ENCODE assay signal across 9 mouse cellular contexts in the genomic region with DNA sequence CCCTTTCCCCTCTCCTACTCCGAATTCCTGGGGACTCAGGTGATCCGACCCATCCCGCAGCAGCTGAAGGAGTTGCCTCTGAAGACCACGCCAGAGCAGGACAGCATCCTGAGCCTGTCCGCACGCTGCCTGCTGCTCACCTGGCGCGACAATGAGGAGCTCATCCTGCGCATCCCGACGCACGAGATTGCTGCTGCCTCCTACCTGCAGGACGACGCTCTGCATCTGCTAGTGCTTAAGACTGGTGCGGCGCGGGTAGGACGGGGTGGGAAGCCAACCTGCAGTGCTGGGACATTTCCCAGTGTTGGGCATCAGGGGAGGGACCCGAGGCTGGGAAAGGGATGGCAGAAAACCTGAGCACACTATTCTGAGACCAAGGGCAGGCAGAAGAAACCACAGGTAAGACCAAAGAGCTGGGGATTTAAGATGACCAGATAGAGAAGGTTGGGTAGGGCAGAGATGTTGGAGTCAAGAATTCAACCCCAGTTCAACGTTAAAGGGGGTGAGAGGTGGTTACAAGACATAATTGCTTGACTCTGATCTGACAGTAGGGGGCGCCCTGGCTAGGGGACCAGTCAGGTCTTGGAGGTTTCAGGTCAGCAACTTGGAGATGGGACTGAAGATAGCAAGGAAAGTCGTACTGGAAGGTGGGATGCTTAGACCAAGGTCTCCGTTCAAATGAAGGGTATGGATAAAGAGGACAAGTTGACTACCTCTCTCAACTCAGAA. TPM values are rescaled to one million over a fixed set of nuclear protein-coding genes. Genes with fewer than 3 reads are reported as not detected.
DNase-seq lines count a peak whose midpoint lies in the region; ATAC-seq lines count a peak whose summit lies in the region.
"Had no signal": no experiment of that assay in that cellular context is flagged by ENCODE, and none has a peak within 500 bp of the region (broad histone marks: within the 10 kb centered on the region; RNA-seq: fewer than 3 reads in every experiment).

No protein-coding gene starts in this region.

- peak; percentile 33 for DNase-seq in CD4-positive, CD25-positive, alpha-beta regulatory T cell, adult 2 months (ENCODE audit: low read depth, low spot score)
- peak; percentile 55 for DNase-seq in thymus, postnatal 4 days
- DNase-seq in thymus, adult 18-20 months: no peak
- peak; percentile 38 for DNase-seq in hindbrain, embryonic 14.5 days (ENCODE audit: low spot score)
- peak; percentile 67 for DNase-seq in midbrain, embryonic 14.5 days
- no peak for DNase-seq in gastrocnemius, adult 8-10 months (ENCODE audit: low spot score in 2 of 2)
- no peak for DNase-seq in Muller cell, postnatal 12 days (ENCODE audit: inconsistent ontology term)

- no peak overlapping the region for H3K27ac ChIP-seq in hindbrain, embryonic 14.5 days
- H3K27ac ChIP-seq in midbrain, embryonic 14.5 days (replicated peaks; ENCODE audit: low read depth, low read length): no peak overlapping the region

- H3K4me3 ChIP-seq in hindbrain, embryonic 14.5 days (replicated peaks; ENCODE audit: low read length): peak overlapping the region; percentile 12; the same call in 1 of the 2 replicates
- H3K4me3 ChIP-seq in midbrain, embryonic 14.5 days (replicated peaks; ENCODE audit: low read depth, low read length): 0 out of 2 replicates have a peak overlapping the region, but pooled peaks have one; percentile 5
- H3K4me3 ChIP-seq: erythroblast, embryonic 14.5 days had no signal

- no peaks in the 10 kb centered on the region for H3K36me3 ChIP-seq in hindbrain, embryonic 14.5 days (replicated peaks; ENCODE audit: control insufficient read depth, insufficient read depth)
- no peaks in the 10 kb centered on the region for H3K36me3 ChIP-seq in midbrain, embryonic 14.5 days (ENCODE audit: control insufficient read depth, insufficient read depth, low read length)

- H3K4me2 ChIP-seq in hindbrain, embryonic 14.5 days (replicated peaks): peak overlapping the region; percentile 28
- peak overlapping the region; percentile 21; the same call in 1 of the 2 replicates for H3K4me2 ChIP-seq in midbrain, embryonic 14.5 days (ENCODE audit: low read length)

- ATAC-seq in CD4-positive, CD25-positive, alpha-beta regulatory T cell, adult 4 months: no peak
- no peak for ATAC-seq in hindbrain, embryonic 14.5 days (ENCODE audit: low FRiP score)
- ATAC-seq in midbrain, embryonic 14.5 days (ENCODE audit: low FRiP score, low TSS enrichment): no peak

- H3K27me3 ChIP-seq in hindbrain, embryonic 14.5 days (ENCODE audit: control insufficient read depth, insufficient read depth, low read length): peaks cover 50% of the 10 kb centered on the region
- H3K27me3 ChIP-seq in midbrain, embryonic 14.5 days (ENCODE audit: control insufficient read depth, insufficient read depth, low read length): peaks cover 32% of the 10 kb centered on the region

- H3K9ac ChIP-seq in hindbrain, embryonic 14.5 days: peak overlapping the region; percentile 31; the same call in 1 of the 2 replicates
- 0 out of 2 replicates have a peak overlapping the region, but pooled peaks have one; percentile 20 for H3K9ac ChIP-seq in midbrain, embryonic 14.5 days (replicated peaks; ENCODE audit: low read length)

- no peaks in the 10 kb centered on the region for H3K9me3 ChIP-seq in hindbrain, embryonic 14.5 days (ENCODE audit: control insufficient read depth, low read length)
- H3K9me3 ChIP-seq in midbrain, embryonic 14.5 days (ENCODE audit: control insufficient read depth, low read length): no peaks in the 10 kb centered on the region

- H3K4me1 ChIP-seq in hindbrain, embryonic 14.5 days (replicated peaks; ENCODE audit: control insufficient read depth, insufficient read depth, low read length): peaks cover 10% of the 10 kb centered on the region; the same call in 1 of the 2 replicates
- H3K4me1 ChIP-seq in midbrain, embryonic 14.5 days (ENCODE audit: control insufficient read depth, insufficient read depth, low read length): 0 out of 2 replicates have a peak, but pooled peaks cover 8% of the 10 kb centered on the region

- WGBS in hindbrain, embryonic 14.5 days: 12% methylated on average over 23 of the region's 23 CpGs
- 9% methylated on average over 23 of the region's 23 CpGs for WGBS in midbrain, embryonic 14.5 days

RNA-seq across cellular contexts. Expression of a gene that starts 5.2 kb away (rescaled TPM):
- not detected for polyA plus RNA-seq in CD4-positive, CD25-positive, alpha-beta regulatory T cell, adult 4 months (2017; shearing (Covaris generic))
- 1.7 and 2.4 TPM in 2 replicates for polyA plus RNA-seq in hindbrain, embryonic 14.5 days (2014; fragmentation: Nextera tagmentation; extraction: Ambion mirVana)
- 1.5 and 2.0 TPM in 2 replicates for polyA plus RNA-seq in midbrain, embryonic 14.5 days (2014; fragmentation: Nextera tagmentation; extraction: Ambion mirVana)
- 1 to 10 TPM; 2.6 to 3.3 (median 2.8) TPM for total RNA-seq in gastrocnemius, adult 8-10 months (2022)
- polyA plus RNA-seq: erythroblast, embryonic 14.5 days had no signal

RNA-seq across cellular contexts. Expression of a gene that starts 37.3 kb away (rescaled TPM):
- under 1 TPM; 0.61 to 0.67 TPM for polyA plus RNA-seq in CD4-positive, CD25-positive, alpha-beta regulatory T cell, adult 4 months (2017; shearing (Covaris generic))
- 2.2 and 3.2 TPM in 2 replicates for polyA plus RNA-seq in hindbrain, embryonic 14.5 days (2014; fragmentation: Nextera tagmentation; extraction: Ambion mirVana)
- polyA plus RNA-seq in midbrain, embryonic 14.5 days (2014; fragmentation: Nextera tagmentation; extraction: Ambion mirVana): 1.4 and 2.3 TPM in 2 replicates
- total RNA-seq in gastrocnemius, adult 8-10 months (2022): under 1 TPM; 0.13 to 0.27 (median 0.21) TPM

RNA-seq across cellular contexts. Expression of a gene that starts 39.3 kb away (rescaled TPM):
- polyA plus RNA-seq in CD4-positive, CD25-positive, alpha-beta regulatory T cell, adult 4 months (2017; shearing (Covaris generic)): not detected
- 0.84 and 1.8 TPM in 2 replicates for polyA plus RNA-seq in hindbrain, embryonic 14.5 days (2014; fragmentation: Nextera tagmentation; extraction: Ambion mirVana)
- polyA plus RNA-seq in midbrain, embryonic 14.5 days (2014; fragmentation: Nextera tagmentation; extraction: Ambion mirVana): 1.0 and 2.1 TPM in 2 replicates
- total RNA-seq in gastrocnemius, adult 8-10 months (2022): not detected
- polyA plus RNA-seq: erythroblast, embryonic 14.5 days had no signal

RNA-seq across cellular contexts. Expression of a gene that starts 55.7 kb away (rescaled TPM):
- 100 to 1,000 TPM; 164 to 215 TPM for polyA plus RNA-seq in CD4-positive, CD25-positive, alpha-beta regulatory T cell, adult 4 months (2017; shearing (Covaris generic))
- 137 and 149 TPM in 2 replicates for polyA plus RNA-seq in hindbrain, embryonic 14.5 days (2014; fragmentation: Nextera tagmentation; extraction: Ambion mirVana)
- 117 and 177 TPM in 2 replicates for polyA plus RNA-seq in midbrain, embryonic 14.5 days (2014; fragmentation: Nextera tagmentation; extraction: Ambion mirVana)
- total RNA-seq in gastrocnemius, adult 8-10 months (2022): 10 to 100 TPM; 71.5 to 83.6 (median 81.3) TPM

Comparison
In these comparisons a context has a peak if more than half of its experiments do, and no peak if none do; other contexts are left out.
1. DNase-seq: peak in CD4-positive, CD25-positive, alpha-beta regulatory T cell, adult 2 months (single experiment), thymus, postnatal 4 days (single experiment), hindbrain, embryonic 14.5 days (single experiment) and midbrain, embryonic 14.5 days (single experiment); none in thymus, adult 18-20 months (0 of 2), gastrocnemius, adult 8-10 months (0 of 2) and Muller cell, postnatal 12 days (single experiment).